Mouse (Mus musculus) gastrocnemius, postnatal 25 days (tissue): ENCODE results near the gene Nrip3. TPM values are rescaled to one million over a fixed set of nuclear protein-coding genes. Genes with fewer than 3 reads are reported as not detected.

Source experiments
- DNase-seq: peaks from one replicate; pipeline ENCODE4 v3.0.0; 2022
- long read RNA-seq, 2 experiments: library from polyadenylated mRNA; stranded (forward); transcript quantifications; one replicate each; pipeline ENCODE4 v2.0.0; 2021
- total RNA-seq, 2 experiments: library from RNA; stranded (reverse); gene quantifications; 1 replicate in 1 of 2; 2 replicates in 1 of 2; pipeline ENCODE4 v1.2.3; 2021

Nrip3 gene
- total RNA-seq: under 1 TPM; 0.08 to 0.70 TPM
- long read RNA-seq, experiment 1: 0 reads
- long read RNA-seq, experiment 2: 0 reads

DNA sequence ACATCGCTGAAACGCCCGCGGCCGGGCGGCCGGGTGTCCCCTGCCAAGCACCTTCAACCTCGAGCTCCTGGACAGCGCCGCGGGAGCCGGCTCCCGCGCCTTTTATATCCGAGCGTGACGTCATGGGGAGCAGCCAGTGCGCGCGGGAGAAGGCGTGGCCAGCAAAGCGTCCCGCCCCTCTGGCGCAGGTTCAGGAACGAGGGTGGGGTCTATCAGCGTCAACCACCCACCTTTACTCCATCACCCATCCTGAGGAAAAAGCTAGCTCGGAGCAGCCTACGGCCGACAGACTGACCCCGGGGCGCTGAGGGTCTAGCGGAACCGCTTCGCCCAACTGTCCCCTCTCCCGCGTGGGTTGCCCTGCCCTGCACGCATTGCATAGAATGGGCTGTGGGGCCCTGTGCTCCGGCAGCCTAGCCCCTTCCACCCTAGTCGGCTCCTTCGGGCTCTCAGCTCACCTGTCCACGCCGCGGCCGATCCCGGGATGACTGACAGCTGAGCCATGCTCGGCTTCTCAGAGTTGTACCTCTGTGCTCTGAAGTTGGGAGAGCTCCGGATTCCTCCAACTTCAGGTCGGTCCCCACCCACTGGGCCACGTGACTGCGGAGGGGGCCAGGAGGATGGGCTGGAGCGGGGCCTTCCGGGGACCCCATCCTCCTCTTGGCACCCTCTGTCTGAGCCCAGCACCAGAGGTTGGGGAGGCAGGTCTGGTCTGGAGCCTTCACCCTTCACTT lies at the start of gene Nrip3:
TSS of gene Nrip3 (minus strand) at position 556 of the 734 bp plus-strand sequence.
- DNase-seq: peak; percentile 24

DNA sequence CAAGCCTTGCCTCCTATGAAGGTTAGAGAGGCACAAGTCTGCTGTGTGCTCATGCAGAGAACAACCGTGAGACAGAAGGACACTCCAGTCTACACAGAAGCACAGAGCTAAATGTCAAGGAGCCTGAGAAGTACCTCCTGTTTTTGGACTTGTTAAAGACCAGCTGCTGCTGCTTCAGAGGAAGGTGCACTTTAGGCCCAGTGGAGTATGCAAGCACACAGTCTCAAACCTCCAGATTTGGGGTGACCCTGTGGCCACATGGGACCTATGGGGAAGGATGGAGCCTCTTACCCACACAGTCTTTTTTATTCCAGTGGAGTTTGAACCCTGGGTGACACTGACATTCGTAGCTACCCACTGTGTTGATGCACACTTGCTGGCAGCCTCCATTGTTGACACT lies 49.6 kb upstream of the Nrip3 start:
- no peak for DNase-seq

DNA sequence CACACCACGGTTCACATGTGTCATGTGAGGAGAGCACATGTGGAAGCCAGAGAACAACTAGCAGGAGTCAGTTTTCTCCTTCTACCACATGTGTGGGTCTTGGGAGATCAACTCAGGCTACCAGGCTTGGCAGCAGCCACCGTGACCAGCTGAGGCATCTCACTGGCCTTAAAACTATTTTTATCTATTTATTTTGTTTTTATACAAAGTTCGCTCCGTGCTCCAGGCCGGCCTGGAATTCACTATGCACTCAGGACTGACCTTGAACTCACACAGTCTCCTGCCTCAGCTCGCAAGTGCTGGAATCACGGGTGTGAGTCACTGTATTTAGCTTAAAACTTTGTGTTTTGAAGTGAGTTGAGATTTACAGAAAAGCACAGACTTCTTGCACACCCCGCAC lies 45.1 kb upstream of the Nrip3 start:
- DNase-seq: no peak

DNA sequence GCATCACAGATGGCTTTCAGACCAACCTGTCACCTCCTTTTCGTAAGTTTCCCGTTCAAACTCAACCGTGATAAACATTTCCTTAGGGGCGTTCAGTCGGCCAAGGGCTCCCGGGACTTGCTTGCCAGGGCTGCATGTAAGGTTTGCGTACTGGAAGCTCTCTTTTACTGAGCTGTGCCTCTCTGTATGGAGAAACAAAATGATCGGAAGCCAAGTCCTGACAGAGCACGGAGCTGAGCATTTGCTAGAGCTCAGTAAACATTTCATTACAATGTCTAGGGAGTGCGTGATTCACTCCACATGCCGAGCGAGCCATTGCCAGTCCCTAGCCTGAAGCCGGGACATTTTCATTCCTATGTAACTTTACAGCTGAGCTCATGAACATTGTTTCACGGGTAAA lies 43.5 kb upstream of the Nrip3 start:
- DNase-seq: no peak

DNA sequence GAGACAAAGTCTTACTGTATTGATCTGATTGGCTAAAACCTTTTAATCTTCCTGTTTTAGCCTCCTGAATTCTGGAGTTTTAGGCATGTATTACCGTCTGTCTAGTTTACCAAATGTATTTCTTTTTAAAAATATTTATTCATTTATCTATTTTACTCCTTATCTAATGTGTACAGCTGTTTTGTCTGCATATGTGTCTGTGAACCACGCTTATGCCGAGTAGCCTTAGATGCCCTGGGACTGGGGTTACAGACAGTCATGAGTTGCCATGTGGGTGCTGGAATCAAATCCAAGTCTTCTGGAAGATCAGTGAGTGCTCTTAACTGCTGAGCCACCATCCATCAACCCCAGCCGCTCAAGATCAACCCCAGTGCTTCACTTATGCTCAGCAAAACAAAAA lies 36.8 kb upstream of the Nrip3 start:
- no peak for DNase-seq

DNA sequence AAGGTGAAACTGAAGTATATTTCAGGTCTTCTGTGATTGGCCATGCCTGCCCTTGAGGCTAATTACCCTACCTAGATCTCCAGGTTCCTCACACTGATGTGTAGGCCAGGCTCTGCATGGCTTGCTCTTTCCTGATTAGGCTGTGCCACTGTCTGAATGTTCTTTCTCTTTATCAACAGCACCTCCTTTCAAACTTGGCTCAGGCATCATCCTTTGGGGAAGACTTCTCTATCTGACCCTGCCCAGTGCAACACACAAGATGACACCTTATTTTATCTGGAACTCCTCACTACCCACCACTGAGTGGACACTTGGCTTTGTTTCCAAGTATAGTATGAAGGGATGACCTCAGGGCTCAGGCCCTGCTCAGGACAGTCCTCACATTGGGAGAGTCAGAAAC lies 36.1 kb upstream of the Nrip3 start:
- DNase-seq: no peak

DNA sequence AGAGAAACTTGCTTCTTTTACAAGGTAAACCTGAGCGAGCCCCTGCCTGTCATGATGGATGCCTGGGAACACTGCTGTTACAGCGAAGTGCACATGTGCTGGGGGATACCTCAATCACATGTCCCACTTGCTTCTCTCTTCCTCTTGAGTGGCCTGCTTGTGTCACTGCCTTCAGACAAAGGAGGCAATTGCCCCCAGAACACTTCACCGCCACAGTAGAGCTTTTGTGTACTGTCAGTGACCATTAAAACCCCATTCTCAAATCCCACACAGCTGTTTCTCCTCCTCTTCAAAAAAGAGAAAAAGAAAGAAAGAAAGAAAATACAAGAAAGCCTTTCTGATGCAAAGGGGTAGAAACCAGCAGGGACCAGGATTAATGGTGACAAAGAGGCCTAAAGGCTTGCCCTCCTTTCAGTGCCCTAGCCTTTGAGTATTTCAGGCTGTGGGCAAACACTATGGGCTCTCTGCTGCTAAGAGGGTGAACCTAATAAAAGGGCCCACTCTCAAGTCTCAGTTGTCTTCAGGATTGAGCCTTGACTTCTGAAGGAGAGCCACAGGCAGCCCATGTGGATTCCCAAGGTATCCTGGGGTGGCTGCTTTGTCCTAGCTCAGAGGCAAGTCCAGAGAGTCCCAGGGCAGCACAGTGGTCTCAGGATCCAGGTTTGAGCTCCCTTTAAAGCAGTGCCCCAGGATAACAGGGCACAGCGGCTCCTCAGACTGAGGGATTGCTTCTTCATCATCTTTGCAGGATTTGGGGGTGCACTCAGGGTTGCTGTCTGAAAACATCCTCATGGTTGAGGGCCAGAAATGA lies 31.7 kb upstream of the Nrip3 start:
- no peak for DNase-seq

DNA sequence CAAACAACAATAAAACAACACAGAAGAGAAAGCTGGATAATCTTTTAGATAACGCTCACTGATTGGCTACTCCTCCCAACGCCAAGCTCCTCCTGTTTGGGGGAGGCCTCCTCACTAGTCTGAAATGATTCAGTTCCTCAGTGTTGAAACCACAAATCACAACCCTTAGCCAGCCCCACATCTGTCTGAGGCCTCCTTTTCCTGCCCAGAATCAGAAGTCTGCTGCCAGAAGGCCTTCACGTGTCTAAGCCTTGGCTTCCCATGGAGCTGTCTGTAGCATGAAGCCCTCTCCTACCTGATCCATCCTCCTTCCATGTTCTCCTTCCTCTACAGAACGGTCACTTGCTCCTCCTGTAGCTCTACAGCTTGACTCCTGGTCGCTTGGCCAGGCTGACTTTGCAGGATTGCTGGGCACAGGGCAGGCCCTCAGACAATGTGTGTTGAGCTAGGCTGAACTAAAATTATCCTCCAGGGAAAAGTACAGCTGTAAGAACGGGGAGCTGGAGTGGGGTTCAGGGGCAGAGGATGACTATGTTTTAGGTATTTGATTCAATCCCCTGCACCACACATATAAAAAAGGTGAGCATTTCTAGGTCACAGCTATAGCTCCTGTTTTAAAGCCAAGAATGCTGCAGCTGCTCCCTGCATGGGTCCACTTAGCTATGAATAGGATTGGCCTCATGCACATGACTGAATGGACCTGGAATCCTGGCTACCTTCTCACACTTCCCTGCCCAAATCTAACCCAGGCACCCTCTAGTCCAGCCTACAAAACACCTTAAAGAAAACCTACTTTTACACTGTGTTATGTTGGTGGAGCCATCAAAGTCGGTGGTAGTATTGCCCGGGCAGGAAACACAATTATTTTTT lies 26.0 kb upstream of the Nrip3 start:
- DNase-seq: no peak

DNA sequence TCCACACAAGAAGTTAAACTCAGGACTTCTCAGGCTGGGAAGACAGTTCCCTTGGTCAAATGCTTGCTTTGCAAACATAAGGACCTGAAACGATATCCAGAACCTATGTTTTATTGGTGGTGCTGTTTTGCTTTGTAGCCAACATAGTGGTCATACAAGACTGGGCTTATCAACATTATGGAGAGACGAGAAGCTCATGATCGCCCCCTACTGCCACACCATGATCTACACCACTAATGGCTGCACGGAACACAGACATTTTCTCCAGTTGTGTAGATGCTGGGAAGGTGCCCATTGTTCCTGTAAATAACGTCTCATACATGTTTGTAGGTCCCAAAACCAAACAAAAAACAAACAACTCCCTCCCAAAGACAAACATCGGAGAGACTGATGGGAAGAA lies 23.0 kb upstream of the Nrip3 start:
- no peak for DNase-seq

DNA sequence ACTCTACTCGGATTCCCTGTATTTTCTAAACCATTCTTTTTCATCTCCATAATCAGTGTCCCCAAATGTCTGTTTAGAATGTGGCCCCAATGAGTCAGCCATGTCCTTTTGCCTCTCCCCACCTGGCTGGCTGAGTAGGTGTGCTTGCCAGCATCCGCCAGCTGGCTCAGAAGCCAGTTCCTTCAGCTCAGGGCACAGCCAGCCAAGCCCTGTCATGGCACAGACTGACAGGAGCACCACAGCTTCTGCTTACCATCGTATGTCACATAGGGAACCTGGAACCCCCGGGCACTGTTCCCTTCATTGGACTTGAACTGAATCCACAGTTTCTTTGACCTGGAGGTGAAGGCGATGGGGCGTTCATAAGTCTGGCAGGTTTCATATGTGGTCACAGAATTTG lies 22.5 kb upstream of the Nrip3 start:
- DNase-seq: no peak

DNA sequence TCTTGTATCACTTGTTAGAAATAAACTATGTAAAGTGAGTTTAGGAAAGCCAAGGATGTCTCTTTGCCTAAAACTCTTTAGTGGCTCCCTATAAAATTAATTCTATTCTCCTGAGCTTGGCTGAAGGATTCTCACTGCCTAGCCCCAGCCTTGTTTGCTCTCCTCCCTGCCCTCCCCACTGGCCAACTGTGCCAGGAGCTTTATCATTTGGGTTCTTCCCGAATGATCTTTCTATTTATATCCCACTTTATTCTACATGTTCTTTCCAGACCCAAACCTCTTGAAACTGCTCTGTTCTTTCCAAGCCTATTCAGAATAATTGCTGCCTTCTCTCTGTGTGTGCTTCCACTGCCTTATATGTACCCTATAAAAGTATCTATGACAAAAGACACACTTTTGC lies 21.7 kb upstream of the Nrip3 start:
- DNase-seq: no peak

DNA sequence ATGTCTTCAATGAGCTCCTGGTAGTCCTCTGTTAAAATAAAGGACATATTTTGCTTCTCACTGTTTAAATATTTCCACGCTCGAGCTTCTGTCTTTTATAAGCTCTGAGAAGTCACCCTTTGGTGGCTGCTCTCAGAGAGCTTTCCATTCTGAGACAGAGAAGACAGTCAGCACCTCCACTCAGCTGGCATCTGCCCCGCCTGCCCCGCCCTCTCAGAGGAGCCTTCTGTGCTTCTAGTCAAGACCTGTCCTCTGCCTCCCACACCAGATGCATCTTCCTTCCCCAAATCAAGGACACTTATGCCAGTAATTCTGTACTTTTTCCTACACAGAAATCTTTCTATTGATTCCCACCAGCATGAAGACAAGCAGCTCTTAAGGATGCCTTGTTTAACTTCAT lies 18.8 kb upstream of the Nrip3 start:
- no peak for DNase-seq

DNA sequence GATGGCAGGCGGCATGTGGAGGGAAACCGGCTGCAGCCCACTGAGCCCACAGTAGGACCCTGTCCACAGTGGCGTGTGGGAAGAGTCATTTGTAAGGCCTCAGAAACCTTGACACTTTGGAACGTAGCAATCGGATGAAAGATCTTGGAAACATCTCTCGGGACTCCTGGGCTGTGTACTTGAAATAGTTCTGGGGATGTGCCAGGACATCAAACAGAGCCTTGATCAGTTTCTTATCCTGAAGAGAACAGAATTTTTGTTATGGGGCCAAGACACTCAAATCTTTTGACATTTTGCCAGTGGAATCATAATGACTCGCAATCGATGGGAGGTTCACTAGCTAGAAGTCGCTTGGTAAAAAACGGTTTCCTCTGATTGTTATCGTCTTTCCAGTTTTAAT lies 17.3 kb upstream of the Nrip3 start:
- DNase-seq: no peak

DNA sequence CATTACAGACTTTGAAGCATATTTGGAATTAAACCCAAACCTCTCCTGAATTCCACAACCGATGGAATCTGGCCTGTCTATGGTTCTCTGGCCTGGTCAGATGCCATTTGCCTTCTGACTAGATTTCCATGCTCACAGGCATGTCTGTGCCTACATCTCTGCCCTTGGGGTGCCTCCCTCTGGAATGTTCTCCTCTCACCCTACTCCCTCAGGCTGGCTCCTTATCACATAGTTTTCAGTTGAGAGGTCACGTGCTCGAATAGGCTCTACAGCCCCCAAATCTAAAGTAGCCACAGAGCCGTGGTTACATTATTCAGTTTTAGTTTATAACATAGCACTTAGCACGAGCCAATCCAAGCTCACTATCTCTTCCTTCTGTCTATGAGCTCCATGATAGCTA lies 13.7 kb upstream of the Nrip3 start:
- no peak for DNase-seq

DNA sequence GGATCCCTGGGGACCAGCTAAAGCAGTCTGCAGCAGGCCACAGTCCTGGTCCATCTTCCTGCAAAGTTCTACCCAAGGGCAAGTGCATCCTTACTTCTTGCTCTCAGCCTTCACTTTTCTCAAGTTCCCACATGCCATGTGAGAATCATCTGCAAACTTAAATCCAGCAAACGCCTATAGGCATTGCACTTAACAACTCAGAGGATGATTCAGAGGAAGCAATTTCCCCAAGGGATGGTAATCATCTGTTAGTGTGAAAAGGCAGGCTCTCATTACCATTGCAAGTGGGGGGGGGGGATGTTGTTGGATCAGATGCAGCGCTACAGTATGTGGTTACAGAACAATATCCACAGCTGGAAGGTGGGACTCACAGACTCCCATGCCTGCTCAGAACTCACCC lies 12.7 kb upstream of the Nrip3 start:
- no peak for DNase-seq

DNA sequence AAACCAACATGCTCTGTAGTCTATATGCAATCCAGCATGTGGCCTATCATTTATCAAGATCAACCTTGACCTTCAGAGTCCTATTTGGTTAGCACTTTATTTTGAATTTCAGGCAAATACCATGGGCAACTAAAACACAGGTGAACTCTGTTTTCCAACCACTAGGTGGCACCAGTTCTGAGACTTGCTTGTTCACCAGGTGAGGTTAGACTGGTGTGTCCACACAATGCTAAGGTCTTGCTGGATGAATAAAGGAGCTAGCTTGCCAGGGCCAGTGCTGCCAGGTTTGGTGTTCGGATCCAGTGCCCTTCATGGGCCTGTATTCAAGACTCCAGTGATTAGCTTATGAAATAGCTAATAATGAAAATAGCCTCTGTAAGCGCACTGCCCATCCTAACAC lies 10.9 kb upstream of the Nrip3 start:
- DNase-seq: no peak

DNA sequence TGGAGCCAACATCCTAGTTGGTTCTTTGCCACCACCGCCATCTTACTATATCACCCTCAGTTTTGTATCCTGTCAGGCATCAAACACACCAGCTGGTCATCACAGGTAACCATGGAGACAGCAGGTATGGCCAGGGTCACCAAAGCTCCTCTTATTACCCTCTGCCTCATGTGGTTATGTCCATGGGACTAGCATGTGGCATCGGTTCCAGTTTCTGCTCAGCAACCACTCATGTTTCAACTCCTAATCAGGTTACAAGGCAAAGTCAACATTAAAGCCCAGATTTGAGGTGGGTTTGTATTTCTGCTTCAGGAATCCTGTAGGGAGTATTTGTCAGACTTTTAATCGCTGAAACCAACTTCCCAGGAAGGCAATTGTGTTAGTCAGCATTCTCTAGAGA lies 9.0 kb upstream of the Nrip3 start:
- DNase-seq: no peak

DNA sequence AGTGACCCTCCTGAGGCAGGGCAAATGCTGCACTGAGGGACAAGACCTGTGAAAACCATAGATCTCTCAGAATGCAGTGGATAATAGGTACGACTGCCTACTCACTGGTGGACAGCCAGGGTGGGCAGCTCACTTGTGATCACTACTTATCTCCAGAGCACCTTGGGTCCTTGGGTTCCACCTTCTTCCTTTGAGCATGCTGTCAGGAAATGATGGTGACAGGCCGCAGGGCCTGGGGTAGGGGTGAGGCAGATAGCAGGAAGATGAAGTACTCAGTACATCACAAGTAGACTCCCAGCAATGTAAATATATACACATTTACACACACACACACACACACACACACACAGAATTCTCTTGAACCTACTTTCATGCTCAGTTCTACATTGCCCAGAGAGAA lies 6.0 kb upstream of the Nrip3 start:
- DNase-seq: no peak

DNA sequence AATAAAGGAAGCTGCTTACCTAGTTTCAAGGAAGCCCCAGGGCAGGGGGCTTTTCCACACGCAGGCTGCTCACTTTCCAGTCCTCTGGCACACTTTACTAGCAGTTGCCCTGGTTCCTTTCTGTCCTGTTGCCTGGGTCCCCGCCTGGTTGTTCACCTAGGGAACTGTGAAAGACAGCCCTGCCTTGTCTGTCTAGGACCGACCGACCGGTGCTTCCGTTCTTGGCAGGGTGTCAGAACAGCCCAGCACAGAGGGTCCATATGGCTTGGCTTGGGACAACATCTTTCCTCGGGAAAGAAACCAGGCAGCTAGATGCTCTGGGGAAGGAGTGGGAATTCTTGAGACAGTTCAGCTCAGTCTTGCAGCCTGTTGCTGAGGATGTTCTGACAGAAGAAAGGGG lies 1.5 kb upstream of the Nrip3 start:
- DNase-seq: no peak

DNA sequence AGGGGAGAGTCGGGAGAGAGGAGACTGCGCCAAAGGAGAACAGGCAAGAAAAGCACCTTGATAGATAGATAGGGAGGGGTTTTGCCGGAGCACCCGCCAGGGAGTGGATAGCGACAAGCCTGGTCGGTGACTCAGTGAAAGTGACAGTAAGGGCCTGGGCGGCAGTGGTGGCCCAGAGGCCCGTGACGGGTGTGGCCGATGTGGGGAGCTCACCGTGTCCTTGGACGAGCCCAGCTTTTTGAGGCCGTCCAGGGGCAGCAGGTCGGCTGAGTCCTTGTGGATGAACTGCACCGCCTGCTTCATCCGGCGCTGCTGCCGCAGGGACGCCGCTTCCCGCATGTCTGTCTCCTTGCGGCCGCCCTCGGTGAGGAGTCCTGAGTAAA lies 747 bp downstream of the Nrip3 start:
- DNase-seq: no peak

DNA sequence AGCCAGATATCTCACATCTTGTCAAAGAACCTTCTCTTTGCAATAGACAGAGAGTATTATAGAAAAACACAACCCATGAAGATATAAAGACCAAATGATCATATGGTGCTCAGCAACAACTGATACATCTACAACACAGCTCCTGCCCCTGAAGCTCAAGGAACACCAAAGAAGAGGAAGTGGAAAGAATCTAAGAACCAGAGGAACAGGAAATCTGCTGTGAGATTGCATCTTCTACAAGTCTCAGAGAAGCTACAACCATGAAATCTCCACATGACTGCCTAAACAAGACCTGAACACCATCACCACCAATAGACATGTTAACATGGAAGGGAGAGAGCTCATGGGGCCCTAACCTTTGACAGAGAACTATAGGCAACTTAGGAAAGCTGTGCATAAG lies 9.6 kb downstream of the Nrip3 start:
- no peak for DNase-seq

DNA sequence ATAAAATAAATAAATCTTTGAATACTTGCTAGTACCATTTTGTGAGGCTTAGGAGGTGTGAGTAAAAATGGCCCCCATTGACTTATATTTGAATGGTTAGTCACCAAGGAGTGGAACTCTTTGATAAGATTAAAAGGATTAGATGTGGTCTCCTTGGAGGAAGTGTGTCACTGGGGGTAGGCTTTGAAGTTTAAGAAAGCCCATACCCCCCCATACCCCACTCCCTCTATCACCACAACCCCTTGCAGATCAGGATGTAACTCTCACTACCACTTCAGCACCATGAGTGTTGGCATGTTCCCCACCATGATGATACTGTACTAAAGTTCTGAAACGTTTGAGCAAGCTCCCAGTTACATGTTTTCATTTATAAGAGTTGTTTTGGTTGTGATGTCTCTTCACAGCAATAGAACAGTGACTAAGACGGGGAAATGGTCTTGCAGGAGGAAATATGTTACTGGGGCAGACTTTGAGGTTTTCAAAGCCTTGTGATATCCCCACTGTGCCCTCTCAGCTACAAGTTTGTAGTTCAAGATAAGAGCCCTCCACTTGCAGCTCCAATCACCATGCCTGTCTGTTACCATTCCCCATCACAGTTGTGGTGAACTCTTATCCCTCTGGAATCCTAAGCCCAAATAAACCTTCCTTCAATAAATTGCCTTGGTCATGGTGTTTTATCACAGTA lies 13.0 kb downstream of the Nrip3 start:
- DNase-seq: no peak
